Mouse (Mus musculus): ENCODE results near the gene Gstm7.

The Gstm7 gene

DNA sequence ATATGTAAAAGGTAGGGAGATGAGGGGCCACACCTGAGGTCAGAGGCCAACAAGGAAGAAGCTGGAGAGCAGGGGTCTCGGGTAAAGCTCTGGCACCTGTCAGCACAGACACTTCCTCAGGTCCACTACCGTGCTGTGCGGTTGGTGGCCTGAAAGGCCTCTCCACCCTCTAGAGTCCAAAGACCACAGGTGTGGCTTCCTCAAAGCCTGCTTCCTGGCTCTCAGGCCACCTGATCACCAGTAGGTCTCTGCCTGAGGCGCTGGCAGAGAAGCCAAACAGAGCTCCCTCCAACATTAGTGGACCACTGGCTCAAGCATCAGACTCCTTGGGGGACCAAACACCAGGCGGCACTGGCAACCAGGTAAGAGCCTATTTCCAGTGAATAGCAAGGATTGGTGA is 54.6 kb downstream of the Gstm7 start, which contains the start of gene Eps8l3:
TSS of gene Eps8l3 (plus strand) at position 225 of the 400 bp plus-strand sequence.
- DNase-seq (ENCODE audit: low read depth) = no peak

All from naive thymus-derived CD4-positive, alpha-beta T cell, adult 2 months (primary cell).